Mouse (Mus musculus): ENCODE measurements around the gene B3gnt8.

The B3gnt8 gene

DNA sequence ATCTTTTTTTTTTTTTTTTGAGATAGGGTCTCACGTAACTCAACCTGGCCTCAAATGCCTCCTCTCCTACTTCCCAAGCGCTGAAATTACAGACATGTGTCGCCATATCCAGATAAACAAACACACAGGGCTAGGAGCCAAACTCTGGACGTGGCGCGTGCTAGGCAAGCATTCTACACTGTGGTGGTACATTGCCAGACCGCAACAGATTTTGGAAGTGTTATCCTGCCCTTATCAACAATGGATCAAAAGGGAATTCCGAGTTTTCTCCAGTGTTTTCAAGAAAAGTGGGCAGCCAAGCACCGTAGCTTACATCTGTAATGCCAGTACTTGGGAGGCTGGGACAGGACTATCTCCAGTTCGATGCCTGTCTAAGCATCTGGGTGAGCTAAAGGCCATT, 31.3 kb downstream of the B3gnt8 start:
- DNase-seq (ENCODE audit: low spot score in 2 of 2) = no peak

GRCm38 (mm10) chr7:25658657-25659472, 32.4 kb downstream of the B3gnt8 start, which contains the start of the genes Bckdha and Exosc5:
TSS of gene Bckdha (minus strand) at chr7:25658981.
TSS of gene Exosc5 (plus strand) at chr7:25659164.
- DNase-seq (ENCODE audit: low spot score in 2 of 2) = peak; percentile 99

DNA sequence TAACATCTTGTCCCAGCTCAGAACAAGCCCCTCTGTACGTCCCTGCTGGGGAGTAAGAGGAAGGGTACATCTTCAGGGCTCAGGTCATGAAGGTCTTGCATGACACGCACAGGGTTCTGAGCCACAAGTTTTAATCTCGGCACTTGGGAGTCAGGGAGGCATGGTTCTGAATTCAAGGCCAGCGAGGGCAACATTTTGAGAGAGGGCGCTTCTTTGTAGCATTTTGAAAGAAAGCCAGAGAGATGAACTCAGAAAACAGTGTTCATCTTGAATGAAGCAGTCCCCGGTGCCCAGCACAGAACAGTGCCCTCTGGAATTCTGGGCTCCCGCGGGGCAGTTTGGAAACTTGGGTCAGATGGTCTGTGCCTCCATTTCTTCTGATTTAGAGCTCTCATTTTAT, 39.9 kb downstream of the B3gnt8 start:
- DNase-seq (ENCODE audit: low spot score in 2 of 2) = no peak

- DNase-seq (ENCODE audit: low spot score in 2 of 2) = no peak
Observed at GRCm38 (mm10) chr7:25669158-25669557, 42.7 kb downstream of the B3gnt8 start.

GRCm38 (mm10) chr7:25669631-25670030, 43.2 kb downstream of the B3gnt8 start:
- DNase-seq (ENCODE audit: low spot score in 2 of 2) = no peak

- DNase-seq (ENCODE audit: low spot score in 2 of 2) = no peak
Observed at GRCm38 (mm10) chr7:25670096-25670495, 43.6 kb downstream of the B3gnt8 start.

DNA sequence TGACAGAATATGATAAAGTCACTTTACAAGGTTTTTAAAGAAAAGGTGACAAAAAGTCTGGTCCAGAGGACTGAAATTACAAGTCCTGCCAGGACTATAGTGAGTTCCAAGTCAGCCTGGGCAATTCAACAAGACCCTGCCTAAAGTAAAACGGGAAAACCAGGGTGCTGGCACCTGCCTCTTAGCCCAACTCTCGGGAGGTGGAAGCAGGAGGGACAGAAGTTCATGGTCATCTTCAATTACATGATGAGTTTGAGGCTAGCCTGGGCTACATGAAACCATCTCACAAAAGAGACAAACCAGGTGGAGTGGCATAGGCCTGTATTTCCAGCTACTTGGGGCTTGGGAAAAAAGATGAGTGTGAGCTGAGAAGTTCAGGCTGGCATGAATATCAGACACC, 45.2 kb downstream of the B3gnt8 start:
- no peak for DNase-seq (ENCODE audit: low spot score in 2 of 2)

DNA sequence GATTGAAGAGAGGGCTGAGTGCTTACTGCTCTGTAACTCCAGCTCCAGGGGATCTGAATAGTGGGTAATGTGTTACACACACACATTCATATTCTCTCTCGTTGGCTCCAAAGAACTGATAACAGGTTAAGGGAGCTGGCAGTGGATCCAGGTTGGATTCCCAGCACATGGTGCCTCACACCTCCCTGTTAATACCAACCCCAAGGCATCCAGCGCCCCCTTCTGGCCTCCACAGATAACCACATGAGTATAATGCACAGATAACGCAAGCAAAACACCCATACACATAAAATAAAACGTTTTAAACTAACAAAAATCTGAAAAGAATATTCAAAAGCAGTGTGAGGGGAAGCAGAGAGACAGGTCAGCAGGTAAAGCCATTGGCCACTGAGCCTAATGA, 46.0 kb downstream of the B3gnt8 start:
- no peak for DNase-seq (ENCODE audit: low spot score in 2 of 2)

DNA sequence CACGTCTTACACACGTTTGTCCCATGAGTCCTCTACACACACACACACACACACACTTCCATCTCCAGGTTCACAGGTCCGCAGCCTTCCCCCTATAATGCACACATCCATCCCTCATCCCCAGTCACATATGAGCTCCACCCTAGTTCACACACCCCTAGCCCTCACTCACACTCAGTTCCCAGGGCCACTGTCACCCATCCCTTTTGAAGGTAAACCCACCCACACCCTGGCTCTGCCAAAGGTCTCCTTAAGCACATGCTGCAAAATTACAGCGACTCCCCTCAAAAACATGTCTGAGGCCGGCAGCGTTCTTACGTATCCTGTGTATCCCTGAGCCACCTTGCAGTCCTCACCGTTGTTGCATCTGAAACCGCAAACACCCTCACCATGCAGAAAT, 47.8 kb downstream of the B3gnt8 start:
- DNase-seq (ENCODE audit: low spot score in 2 of 2) = no peak

DNA sequence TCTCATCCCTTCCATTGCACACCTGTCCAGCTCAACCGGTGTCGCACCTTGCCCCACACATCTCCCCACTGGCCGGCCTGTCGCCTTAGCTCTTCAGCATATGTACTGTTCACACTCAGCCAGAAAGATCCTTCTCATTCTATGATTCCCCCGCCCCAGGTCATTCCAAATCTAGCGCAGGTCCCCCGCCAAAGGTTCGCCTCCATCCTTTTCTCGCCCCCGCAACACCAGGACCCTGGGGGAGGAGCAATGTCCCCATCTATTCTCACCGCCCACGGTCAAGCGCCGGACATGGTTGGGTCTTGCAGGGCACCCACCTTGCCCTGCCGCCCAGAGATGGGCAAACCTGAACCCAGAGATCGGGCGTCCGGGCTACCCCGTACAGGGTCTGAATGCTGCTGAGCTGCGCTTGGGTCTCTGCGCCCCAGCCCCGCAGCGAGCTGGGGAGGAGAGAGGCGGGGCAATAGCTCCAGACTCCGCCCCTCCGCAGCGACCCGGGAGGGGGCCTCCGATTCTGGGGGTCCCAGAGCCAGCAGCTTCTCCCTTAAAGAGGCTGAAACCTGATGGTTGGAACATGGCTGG, 48.4 kb downstream of the B3gnt8 start, which contains the start of gene Tmem91:
Tmem91 (minus strand) TSS at position 448 of the 582 bp plus-strand sequence.
- no peak for DNase-seq (ENCODE audit: low spot score in 2 of 2)

DNA sequence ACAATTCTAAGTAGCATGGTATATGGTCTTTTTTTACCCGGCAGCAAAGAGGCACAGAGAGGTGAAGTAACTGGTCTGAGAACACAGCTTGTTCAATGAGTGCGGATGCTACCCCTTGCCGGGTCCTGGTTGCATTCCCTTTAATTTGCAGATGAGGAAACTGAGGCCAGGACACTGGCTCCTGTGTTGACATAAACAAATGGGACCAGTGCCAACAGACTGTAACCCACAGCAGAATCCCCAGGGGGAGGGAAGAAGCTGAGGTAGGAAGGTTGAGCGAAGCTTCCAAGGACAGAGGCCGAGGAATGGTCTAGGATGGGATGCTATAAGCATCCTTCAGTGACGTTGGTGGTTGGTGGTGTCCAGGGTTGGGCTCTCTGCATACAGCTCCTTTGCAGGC, 49.0 kb downstream of the B3gnt8 start:
- DNase-seq (ENCODE audit: low spot score in 2 of 2) = no peak

GRCm38 (mm10) chr7:25676085-25676781, 49.8 kb downstream of the B3gnt8 start:
- peak; percentile 87 to 90 for DNase-seq (ENCODE audit: low spot score in 2 of 2)

GRCm38 (mm10) chr7:25677013-25677412, 50.6 kb downstream of the B3gnt8 start:
- no peak for DNase-seq (ENCODE audit: low spot score in 2 of 2)

- DNase-seq (ENCODE audit: low spot score in 2 of 2) = no peak
Observed at GRCm38 (mm10) chr7:25679971-25680370, 53.5 kb downstream of the B3gnt8 start.

- peak; percentile 91 to 93 for DNase-seq (ENCODE audit: low spot score in 2 of 2)
Observed at GRCm38 (mm10) chr7:25680514-25681258, 54.2 kb downstream of the B3gnt8 start, which contains the start of gene B9d2. TSS of gene B9d2 (plus strand) at chr7:25680780.

DNA sequence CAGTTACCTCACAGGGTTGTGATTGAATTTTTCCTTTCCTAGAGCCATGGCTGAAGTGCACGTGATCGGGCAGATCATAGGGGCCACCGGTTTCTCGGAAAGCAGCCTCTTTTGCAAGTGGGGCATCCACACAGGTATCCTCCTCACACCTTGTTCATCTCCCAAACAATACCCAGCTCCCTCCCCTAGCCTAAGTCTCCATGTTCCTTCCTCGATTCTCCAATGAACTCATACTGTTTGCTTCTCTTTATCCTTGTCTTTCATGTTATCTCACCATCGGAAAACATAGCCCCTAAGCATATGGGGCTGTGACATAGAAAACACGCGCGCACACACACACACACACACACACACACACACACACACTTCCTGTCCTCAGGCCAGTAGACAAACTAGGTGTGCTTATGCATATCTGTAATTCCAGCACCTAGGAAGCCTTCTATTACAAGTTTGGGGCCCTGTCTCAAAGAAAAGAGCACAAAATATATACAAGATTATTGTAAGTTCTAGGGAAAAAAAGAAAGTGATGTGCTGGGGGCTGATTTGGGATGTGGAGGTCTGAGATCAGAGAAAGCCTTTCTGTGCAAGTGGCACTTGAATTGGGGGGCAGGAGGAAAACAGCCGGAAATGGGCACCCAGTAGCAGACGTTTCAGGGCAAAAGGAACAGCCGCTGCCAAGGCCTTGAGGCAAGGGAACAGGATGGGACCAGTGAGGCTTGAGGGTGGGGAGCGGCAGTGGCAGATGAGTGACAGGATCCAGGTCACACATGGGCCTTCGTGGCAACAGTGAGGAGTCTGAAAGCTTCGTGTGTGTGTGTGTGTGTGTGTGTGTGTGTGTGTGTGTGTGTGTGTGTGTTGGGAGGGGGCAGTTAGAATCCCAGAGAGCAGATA, 55.1 kb downstream of the B3gnt8 start:
- no peak for DNase-seq (ENCODE audit: low spot score in 2 of 2)

DNA sequence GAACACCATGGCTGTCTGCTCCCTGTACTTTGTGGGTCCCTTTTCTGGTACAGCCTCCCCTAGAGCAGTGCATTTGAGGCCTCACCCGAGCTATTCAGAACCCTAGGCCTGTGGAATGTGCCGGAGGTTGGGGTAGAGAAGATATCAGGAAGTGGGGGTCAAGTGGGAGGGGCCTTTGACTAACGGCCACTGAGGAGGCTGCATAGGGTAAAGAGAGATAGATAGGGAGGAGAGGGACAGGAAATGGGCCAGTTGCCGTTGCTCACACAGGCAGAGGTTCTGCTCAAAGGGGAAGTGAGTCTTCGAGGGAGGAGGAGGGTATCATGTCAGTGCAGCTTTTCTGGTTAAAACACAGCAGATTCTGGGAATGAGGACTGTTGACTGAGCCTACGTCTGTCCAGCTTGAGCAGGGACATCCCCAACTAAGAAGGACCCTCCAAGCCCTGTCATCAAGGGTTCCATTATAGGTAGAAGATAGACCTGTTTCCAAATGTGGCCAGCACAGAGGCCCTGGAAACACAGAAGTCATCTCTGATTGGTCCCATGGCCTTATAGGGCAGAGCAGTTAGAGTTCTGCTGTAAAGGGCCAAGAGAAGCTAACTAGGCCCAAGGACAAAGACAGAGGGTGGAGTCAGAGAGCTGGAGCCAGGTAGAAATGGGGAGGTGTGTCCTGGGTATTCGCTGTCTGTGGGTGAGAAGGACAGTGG, 57.2 kb downstream of the B3gnt8 start:
- no peak for DNase-seq (ENCODE audit: low spot score in 2 of 2)

DNA sequence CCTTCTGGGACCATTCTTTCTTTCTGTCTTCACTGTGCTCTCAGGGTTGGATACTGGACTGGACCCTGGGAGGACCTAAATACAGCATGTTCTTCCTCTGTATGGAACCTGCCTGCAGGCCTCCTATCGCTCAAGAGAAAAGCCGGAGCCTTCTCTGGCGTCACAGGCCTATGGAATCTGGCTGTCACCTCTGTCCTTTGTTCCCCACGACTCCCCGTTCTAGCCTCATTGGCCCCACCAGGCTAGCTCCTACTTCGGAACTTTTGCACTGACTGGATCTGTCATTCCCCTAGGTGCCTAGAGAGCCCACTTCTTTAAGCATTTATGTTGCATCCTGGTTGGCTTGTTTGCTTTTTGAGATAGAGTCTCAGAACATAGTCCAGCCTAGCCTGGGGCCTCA, 58.2 kb downstream of the B3gnt8 start:
- DNase-seq (ENCODE audit: low spot score in 2 of 2) = no peak
